Comparison of ENCODE assay signal across 1 mouse cellular context in genomic region chr10:80741146-80741545, GRCm38 (mm10).
TF ChIP-seq lines count a peak whose summit lies in the region.

No protein-coding gene starts in this region.

TF ChIP-seq in CH12.LX, 34 proteins besides CTCF, POLR2A, EP300 and RAD21 (continued from another document):
- TF ChIP-seq ZMIZ1 (IDR thresholded peaks at IDR 0.05; ENCODE audit: low read depth, low read length) (no peak), SMC3 (IDR thresholded peaks at IDR 0.05; ENCODE audit: low read depth, low read length) (no peak), HCFC1 (IDR thresholded peaks at IDR 0.05; ENCODE audit: low read depth, low read length) (no peak), TCF12 (IDR thresholded peaks at IDR 0.05; ENCODE audit: low read depth, low read length) (no peak), E2F4 (IDR thresholded peaks at IDR 0.05; ENCODE audit: insufficient replicate concordance, low read depth, low read length) (no peak), USF2 (conservative IDR thresholded peaks at IDR 0.05; ENCODE audit: low read depth, low read length) (no peak), MYC (IDR thresholded peaks at IDR 0.05; ENCODE audit: low read depth, low read length) (no peak), ZC3H11A (IDR thresholded peaks at IDR 0.05; ENCODE audit: low read depth, low read length) (no peak), KAT2A (IDR thresholded peaks at IDR 0.05; ENCODE audit: insufficient replicate concordance, low read length) (no peak), SIN3A (IDR thresholded peaks at IDR 0.05; ENCODE audit: low read length) (no peak), CHD2 (IDR thresholded peaks at IDR 0.05; ENCODE audit: low read length) (no peak)
